Mouse (Mus musculus): Measurements from ENCODE around the gene Gm17689. TPM values are rescaled to one million over a fixed set of nuclear protein-coding genes. Genes with fewer than 3 reads are reported as not detected.

Gm17689 gene
- polyA plus RNA-seq (2012; ENCODE audit: insufficient read depth, insufficient read length, missing spikeins) = not detected in 2 replicates

- H3K4me1 ChIP-seq (ENCODE audit: control insufficient read depth, insufficient read depth, insufficient read length, low read length) = no peaks in the 10 kb centered on the region
- H3K4me3 ChIP-seq (ENCODE audit: insufficient read depth, low read depth, low read length) = no peak within 1 kb of the TSS
- H3K27ac ChIP-seq (replicated peaks; ENCODE audit: low read depth, low read length) = no peak within 1 kb of the TSS
These were observed at the start of gene Gm17689 for GRCm38 (mm10) chr9:36582535-36582934. Gene Gm17689 (minus strand): TSS chr9:36582635.

DNA sequence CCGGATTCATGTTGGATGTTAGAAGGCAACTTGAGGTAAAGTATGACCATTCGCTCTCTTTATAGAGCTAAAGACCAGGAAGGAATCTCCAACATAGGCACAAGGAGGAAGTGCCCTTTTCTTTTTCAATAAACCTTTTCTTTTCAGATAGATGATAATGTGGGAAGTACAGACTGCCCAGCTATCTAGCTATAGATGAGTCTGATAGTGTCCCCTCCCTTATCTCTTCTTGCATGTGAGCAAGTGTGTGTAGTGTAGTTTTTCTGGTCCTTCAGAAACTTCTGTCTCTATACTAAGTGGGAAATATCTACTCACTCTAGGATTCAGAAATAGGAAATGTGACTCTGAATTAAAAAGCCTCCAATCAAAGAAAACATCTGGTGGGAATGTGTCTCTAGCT lies 40.6 kb downstream of the Gm17689 start, which contains the start of gene Gm5615:
Gene Gm5615, minus strand, starts transcription at position 101 of the 400 bp plus-strand sequence.
- H3K27ac ChIP-seq (replicated peaks; ENCODE audit: low read depth, low read length) = no peak within 1 kb of the TSS
- no peaks in the 10 kb centered on the region for H3K4me1 ChIP-seq (ENCODE audit: control insufficient read depth, insufficient read depth, insufficient read length, low read length)
- no peak within 1 kb of the TSS for H3K4me3 ChIP-seq (ENCODE audit: insufficient read depth, low read depth, low read length)

Other genes starting within 250 kb of the Gm17689 start
- not detected in 2 replicates for gene Gm7257, start 150.8 kb downstream of the Gm17689 start, polyA plus RNA-seq (2012; ENCODE audit: insufficient read depth, insufficient read length, missing spikeins)
- gene Gm9513, start 107.0 kb downstream of the Gm17689 start, polyA plus RNA-seq (2012; ENCODE audit: insufficient read depth, insufficient read length, missing spikeins) = not detected in 2 replicates
- not detected in 2 replicates for gene Gm5615, start 40.7 kb downstream of the Gm17689 start, polyA plus RNA-seq (2012; ENCODE audit: insufficient read depth, insufficient read length, missing spikeins)
- gene A630095E13Rik, start 60.7 kb upstream of the Gm17689 start, polyA plus RNA-seq (2012; ENCODE audit: insufficient read depth, insufficient read length, missing spikeins) = not detected in 2 replicates
- not detected in 2 replicates for gene Acrv1, start 110.6 kb upstream of the Gm17689 start, polyA plus RNA-seq (2012; ENCODE audit: insufficient read depth, insufficient read length, missing spikeins)
- 2.8 TPM in 1 of 2 replicates, not detected in the other for gene Chek1, start 144.4 kb upstream of the Gm17689 start, polyA plus RNA-seq (2012; ENCODE audit: insufficient read depth, insufficient read length, missing spikeins)
- 58.3 and 83.2 TPM in 2 replicates for gene Stt3a, start 185.0 kb upstream of the Gm17689 start, polyA plus RNA-seq (2012; ENCODE audit: insufficient read depth, insufficient read length, missing spikeins)
- 81.5 and 85.9 TPM in 2 replicates for gene Ei24, start 214.8 kb upstream of the Gm17689 start, polyA plus RNA-seq (2012; ENCODE audit: insufficient read depth, insufficient read length, missing spikeins)
- gene Fez1, start 239.2 kb upstream of the Gm17689 start, polyA plus RNA-seq (2012; ENCODE audit: insufficient read depth, insufficient read length, missing spikeins) = 1.9 and 4.8 TPM in 2 replicates

All from brown adipose tissue, adult 24 weeks (tissue).